Mouse (Mus musculus): Measurements from ENCODE around the gene Nppc.

The Nppc gene

DNA sequence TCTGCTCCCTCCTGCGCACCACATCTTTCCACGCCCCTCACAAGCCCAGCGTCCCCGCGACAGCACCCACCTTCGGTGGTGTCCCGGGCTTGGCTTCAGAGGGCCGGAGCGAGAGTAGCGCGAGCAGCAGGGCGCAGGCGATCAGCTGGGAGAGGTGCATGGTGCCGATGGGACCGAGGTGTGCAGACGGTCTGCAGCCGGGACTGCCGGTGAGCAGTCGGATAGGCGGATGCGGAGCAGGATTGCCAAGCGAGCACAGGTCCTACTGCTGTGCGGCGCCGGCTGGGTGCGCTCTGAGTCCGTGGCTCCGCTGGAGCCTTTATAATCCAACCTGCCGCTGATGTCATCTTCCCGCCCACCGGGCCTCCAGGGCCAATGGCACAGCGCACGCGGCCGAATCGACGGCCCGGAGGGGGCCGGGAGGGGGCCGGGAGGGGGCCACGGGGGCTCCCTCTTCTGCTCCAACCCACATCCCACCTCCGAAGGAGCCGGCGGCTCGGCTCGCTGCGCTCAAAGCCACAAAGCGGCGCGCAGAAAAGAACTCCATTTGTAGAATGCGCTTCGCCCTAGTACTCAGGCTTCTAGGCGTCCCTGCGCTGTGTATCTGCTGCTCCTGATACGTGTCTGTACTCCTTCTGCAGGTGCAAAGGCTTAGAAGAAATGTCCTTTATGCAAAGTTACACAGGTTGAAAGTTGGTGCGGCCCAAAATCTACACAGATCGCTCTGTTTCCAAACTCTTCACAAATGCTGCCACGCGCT, at the start of gene Nppc:
TSS of gene Nppc (minus strand) at position 293 of the 760 bp plus-strand sequence.
- DNase-seq (ENCODE audit: low read depth): no peak

- DNase-seq (ENCODE audit: low read depth): no peak
Measured at GRCm38 (mm10) chr1:86719391-86719790, 49.0 kb upstream of the Nppc start.

- DNase-seq (ENCODE audit: low read depth): no peak
Measured at GRCm38 (mm10) chr1:86718190-86718589, 47.8 kb upstream of the Nppc start.

- no peak for DNase-seq (ENCODE audit: low read depth)
Measured at GRCm38 (mm10) chr1:86713054-86713453, 42.7 kb upstream of the Nppc start.

DNA sequence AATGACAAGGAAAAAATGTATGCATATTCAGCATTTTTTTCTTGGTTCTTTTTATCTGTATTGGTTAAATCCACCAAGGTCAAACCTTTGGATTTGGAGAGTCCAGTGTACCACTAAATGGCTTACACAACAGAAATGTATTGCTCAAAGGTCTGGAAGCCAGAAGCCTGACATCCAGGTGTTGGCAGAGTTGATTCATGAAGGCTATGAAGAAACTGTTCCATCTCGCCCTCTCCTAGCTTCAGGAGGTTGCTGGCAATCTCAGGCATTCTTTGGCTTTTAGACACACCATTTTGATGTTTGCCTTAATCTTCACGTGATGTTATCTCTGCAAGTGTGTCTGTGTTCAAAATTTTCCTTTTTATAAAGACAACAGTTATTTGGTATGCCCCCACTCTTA, 41.7 kb upstream of the Nppc start:
- no peak for DNase-seq (ENCODE audit: low read depth)

GRCm38 (mm10) chr1:86709546-86709945, 39.2 kb upstream of the Nppc start:
- no peak for DNase-seq (ENCODE audit: low read depth)

- DNase-seq (ENCODE audit: low read depth): no peak
Measured at GRCm38 (mm10) chr1:86705461-86705860, 35.1 kb upstream of the Nppc start.

DNA sequence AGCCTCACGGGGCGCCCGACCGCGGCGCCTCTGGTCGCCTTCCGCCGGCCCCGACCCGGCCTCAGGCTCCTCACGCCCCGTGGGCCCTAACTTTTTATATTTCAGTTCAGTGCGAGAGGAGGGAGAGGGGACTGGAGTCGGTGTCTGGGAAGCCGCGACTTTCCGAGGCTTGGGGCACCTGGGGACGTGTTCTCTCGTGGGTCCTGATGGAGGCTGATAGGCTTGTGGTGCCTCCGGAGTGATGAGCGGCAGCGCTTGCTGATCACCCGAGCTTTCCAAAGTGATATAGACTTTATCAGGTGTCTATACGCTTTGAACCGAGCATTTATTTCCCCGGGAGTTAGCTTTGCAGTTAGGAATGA, 33.6 kb upstream of the Nppc start:
- DNase-seq (ENCODE audit: low read depth): no peak

- DNase-seq (ENCODE audit: low read depth): peak; percentile 76
Measured at GRCm38 (mm10) chr1:86703300-86703964, 33.1 kb upstream of the Nppc start, which contains the start of gene Dis3l2. TSS of gene Dis3l2 (plus strand) at chr1:86703808.

GRCm38 (mm10) chr1:86700367-86700766, 30.0 kb upstream of the Nppc start:
- no peak for DNase-seq (ENCODE audit: low read depth)

- peak; percentile 24 for DNase-seq (ENCODE audit: low read depth)
Measured at GRCm38 (mm10) chr1:86699346-86700136, 29.2 kb upstream of the Nppc start.

- DNase-seq (ENCODE audit: low read depth): peak; percentile 71
Measured at GRCm38 (mm10) chr1:86698721-86699120, 28.4 kb upstream of the Nppc start.

DNA sequence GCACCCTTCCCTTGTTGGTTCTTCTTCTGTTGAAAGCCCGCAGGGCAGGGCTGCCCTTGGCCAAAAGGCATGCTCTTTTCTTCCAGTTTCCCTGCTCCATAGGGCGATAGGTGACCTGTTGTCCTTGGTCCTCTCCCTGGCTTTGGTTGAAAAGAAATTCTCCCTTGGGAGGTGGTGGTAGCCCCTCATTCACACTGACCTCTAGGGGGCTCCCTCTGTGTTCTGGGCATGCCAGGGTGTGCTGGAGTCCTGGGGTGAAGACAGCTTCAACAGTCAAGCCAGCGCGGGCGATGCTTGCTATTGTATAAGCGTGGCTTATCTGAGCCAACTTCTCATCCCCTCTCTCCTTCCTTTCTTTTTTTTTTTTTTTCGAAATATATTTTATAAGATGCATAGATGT, 26.6 kb upstream of the Nppc start:
- peak; percentile 35 for DNase-seq (ENCODE audit: low read depth)

- DNase-seq (ENCODE audit: low read depth): peak; percentile 69
Measured at GRCm38 (mm10) chr1:86691027-86691426, 20.7 kb upstream of the Nppc start.

- DNase-seq (ENCODE audit: low read depth): no peak
Measured at GRCm38 (mm10) chr1:86687236-86687635, 16.9 kb upstream of the Nppc start.

DNA sequence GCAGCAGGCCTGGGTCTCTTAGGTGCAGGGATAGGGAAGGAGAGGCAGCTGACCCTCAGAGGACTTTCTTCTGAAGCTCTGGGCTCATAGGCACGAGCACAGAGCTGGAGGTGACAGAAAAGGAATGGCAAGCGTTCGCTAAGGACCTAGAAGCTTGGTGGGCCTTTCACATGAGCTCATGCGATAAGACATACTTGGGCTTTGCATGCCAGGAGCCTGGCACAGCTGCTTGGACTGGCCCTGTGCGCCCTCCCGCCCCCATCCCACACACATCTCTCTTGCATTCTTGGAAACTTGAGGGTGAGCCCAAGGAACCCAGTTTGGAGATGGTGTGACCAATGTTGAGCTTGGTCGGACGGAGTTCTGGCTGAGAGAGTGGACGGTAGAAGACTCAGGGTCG, 8.3 kb upstream of the Nppc start:
- DNase-seq (ENCODE audit: low read depth): no peak

- no peak for DNase-seq (ENCODE audit: low read depth)
Measured at GRCm38 (mm10) chr1:86677624-86678023, 7.3 kb upstream of the Nppc start.

GRCm38 (mm10) chr1:86675126-86675525, 4.8 kb upstream of the Nppc start:
- no peak for DNase-seq (ENCODE audit: low read depth)

- no peak for DNase-seq (ENCODE audit: low read depth)
Measured at GRCm38 (mm10) chr1:86674385-86674784, 4.0 kb upstream of the Nppc start.

- no peak for DNase-seq (ENCODE audit: low read depth)
Measured at GRCm38 (mm10) chr1:86669552-86670273, 658 bp downstream of the Nppc start.

- no peak for DNase-seq (ENCODE audit: low read depth)
Measured at GRCm38 (mm10) chr1:86665091-86665490, 5.3 kb downstream of the Nppc start.

DNA sequence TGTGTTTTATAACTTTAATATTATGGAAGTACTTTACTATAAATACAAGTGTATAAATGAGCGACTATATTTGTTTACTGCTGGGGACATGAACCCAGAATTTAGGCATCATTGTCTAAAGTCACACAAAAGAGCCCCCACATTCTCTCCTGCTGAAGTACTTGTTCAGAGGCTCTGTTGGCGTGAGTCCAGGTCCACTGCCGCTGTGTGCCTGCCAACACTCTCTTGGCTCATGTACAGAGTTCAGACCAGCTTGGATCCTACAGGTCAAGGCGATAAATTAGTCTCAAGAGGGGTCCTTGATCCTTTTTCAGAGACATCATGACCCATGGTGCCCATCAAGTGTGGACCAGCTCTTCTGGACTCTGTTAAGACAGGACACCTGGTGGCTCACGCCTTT, 13.3 kb downstream of the Nppc start:
- no peak for DNase-seq (ENCODE audit: low read depth)

All from 416B (cell line).